Mouse (Mus musculus) pancreas, adult 10 weeks (tissue): Measurements from ENCODE around the gene Ufsp2. TPM values are rescaled to one million over a fixed set of nuclear protein-coding genes. Genes with fewer than 3 reads are reported as not detected.

Experiments
- polyA plus RNA-seq: library from polyadenylated mRNA; stranded (reverse); fragments of 350-450 nt; fragmentation: Illumina TruSeq; extraction: RNeasy Lipid Tissue Mini Kit (QIAGEN cat#74804); gene quantifications from one replicate; pipeline ENCODE4 v1.2.3, GENCODE M21; 2015; ENCODE audit warnings: low read depth, low replicate concordance; ENCODE audit not compliant: insufficient read depth

Gene Ufsp2
- polyA plus RNA-seq: 14.1 TPM

DNA sequence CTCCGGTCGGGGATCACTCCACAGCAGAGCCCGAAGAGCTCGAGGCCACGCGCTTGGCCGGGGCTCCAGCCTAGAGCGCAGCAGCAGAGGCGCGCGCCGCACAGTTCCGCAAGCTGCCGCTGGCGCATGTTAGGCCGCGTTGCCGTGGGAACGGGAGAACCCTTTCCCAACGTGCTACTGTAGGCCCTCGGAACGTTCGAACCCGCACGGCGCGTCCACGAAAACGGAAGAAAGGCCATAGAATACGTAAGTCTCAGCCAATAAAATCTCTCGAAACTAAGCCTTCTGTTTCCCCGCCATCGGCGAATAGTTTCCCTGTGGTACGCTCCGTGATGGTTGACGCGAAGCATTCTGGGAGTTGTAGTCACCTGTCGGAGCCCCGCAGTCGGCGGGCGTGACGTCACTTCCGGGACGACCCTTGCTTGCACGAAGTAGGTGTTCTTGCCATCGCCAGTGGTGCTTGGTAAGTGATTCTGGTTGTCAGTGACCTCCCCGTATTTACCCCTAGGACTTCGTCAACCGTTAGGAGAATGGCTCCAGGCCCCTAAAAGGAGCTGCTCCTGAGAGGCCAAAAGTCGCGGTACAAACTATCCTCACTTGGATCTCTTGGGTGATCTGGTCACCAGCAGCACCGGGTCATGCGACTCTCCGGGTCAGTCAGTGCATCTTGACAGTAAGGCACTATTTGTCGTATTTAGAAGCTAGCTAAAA is at the start of gene Ufsp2, which contains the start of gene 1700029J07Rik:
TSS of gene Ufsp2 (plus strand) at position 403 of the 711 bp plus-strand sequence.
TSS of gene 1700029J07Rik (minus strand) at position 127 of the 711 bp plus-strand sequence.

DNA sequence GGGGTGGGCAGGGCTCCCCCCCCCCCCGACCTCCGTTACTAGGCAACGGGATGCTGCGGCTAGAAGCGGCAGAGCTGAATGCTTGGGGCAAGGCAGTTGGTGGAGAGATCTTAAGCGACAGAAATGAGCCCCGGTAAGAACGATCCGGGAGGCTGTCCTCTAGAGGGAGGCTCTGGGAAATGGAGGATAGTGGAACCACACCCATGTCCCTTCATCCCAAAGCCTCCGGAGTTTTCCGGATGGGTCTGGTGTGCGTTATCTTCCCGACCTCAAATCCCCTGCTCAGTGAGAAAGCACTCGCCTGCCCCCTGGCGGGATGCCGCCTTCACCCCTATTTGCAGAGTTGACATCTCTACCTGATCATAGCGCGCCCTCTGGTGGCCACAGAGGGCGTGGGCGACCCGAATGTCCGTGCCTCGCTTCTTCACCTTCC is 40.7 kb upstream of the Ufsp2 start, which contains the start of gene Ccdc110:
TSS of gene Ccdc110 (plus strand) at position 38 of the 433 bp plus-strand sequence.

DNA sequence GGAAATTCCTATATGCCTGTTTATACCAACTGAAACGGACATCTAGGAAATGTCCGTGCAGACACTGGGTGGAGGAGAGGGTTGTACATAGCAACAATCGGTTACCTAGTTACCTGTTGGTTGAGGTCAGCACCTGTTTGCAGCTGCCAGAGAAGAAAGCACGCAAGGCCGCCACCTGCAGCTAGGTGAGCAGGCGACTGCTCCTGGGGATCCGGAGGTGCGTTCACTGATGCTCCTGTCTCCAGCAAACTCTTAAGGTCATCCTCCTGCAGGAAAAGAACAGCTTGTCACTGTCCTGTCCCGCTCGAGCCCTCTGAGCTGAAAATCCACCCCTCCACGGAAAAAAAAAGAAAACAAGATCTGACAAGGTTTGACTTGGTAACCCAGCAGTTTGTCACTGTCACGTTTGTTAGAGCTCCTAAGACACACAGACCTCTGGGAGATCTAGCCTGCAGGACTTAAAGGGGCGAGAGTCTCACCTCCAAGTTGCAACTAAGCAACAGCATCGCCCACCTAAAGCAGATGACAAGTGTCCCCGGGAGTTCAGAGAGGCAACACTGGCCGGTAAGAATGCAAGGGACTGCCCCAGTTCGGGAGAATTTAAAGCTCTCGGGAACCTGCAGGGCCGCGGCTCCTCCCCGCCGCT is 23.9 kb downstream of the Ufsp2 start, which contains the start of gene Lrp2bp:
TSS of gene Lrp2bp (plus strand) at position 166 of the 646 bp plus-strand sequence.

DNA sequence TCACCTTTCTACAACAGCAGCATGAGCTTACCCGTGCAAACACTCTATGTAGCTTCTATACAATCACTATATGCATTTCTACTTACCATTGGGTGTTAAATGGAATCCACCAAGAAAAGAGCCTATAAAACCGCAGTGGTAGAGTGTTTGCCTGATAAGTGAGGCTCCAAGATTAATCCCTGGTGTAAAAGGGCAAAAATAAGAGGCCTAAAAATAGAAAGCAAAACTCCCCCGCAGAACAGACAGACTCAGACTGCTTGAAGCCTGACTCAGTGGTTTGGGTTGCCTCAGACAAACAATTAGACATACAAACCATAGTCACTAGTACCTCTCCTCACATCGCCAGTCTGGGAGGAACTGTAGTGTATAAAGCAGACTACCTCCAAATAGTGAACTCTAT is 30.3 kb downstream of the Ufsp2 start, which contains the start of gene Ankrd37:
TSS of gene Ankrd37 (minus strand) at position 112 of the 400 bp plus-strand sequence.

Other genes with a start within 250 kb of the Ufsp2 start
- 6.8 TPM for gene Pdlim3, start 90.1 kb upstream of the Ufsp2 start, polyA plus RNA-seq
- gene Ccdc110, start 40.9 kb upstream of the Ufsp2 start, polyA plus RNA-seq: not detected
- gene 1700029J07Rik, start 276 bp upstream of the Ufsp2 start, polyA plus RNA-seq: 3.3 TPM
- gene Lrp2bp, start 23.8 kb downstream of the Ufsp2 start, polyA plus RNA-seq: not detected
- gene Ankrd37, start 30.2 kb downstream of the Ufsp2 start, polyA plus RNA-seq: 5.2 TPM
- gene Cfap97, start 176.2 kb downstream of the Ufsp2 start, polyA plus RNA-seq: 2.7 TPM
- gene Snx25, start 176.6 kb downstream of the Ufsp2 start, polyA plus RNA-seq: 3.6 TPM
- gene Slc25a4, start 235.8 kb downstream of the Ufsp2 start, polyA plus RNA-seq: 22.7 TPM